Mouse (Mus musculus) frontal cortex, postnatal 25 days (tissue): ENCODE results near the gene Ly75.
A peak's percentile ranks its signal among the peaks of the same experiment; 100 is the strongest.

Experiments
- DNase-seq, 2 experiments: peaks; one replicate each; pipeline ENCODE4 v3.0.0; 2022; ENCODE audit warnings: low spot score in 2 of 2

The Ly75 gene

GRCm38 (mm10) chr2:60323411-60323810, 59.7 kb downstream of the Ly75 start:
- DNase-seq, result no peak

DNA sequence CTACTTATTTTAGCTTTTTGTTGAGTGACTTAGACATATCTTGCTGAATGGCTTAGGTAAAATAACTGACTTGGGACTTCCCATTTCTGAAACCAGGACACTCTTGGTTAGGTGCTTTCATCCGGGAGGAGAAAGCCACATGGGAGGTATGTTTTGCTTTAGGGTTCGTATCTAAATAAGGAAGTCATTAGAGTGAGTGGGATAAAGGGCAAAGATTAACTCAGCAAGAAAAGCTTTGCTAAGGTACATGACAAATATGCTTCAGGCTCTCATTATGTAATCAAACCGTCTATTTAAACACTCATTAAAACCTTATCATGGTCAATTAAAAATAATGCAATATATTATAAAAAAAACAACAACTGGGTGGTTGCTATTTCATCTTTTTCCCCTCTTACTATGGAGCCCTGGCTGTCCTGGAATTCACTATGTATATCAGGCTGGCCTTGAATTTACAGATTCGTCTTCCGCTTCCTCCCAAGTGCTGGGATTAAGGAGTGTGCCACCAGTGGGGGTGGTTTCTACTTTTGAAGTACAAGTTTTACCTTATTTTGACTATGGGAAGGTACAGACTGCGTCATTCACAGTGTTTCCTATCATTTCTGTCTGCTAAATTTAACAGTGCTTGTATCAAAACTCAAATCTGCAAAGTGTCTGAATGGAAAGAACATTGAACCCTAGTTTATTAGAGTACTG, 60.9 kb downstream of the Ly75 start:
- no peak for DNase-seq

DNA sequence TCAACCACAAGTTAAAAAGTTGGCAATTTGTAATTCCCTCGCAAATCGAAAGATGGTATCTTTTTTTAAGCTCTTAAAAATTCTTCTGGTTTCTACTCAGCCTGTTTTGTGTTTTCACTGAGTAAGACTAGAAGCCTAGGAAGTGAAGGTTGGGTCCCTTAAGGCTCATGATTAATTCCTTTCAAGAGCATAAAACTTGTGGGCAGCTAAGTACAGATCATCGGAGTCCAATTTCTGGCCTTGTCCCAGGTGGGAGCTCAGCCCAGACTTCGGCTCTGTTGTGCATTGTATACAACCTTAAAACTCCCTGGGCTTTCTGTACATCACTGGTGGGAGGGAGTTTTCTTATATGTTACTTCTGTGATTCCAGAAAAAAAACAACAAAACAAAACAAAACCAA, 79.3 kb downstream of the Ly75 start:
- DNase-seq, result no peak

- DNase-seq, result no peak
Measured at GRCm38 (mm10) chr2:60299323-60299722, 83.8 kb downstream of the Ly75 start.

GRCm38 (mm10) chr2:60298266-60298665, 84.8 kb downstream of the Ly75 start:
- no peak for DNase-seq

- no peak for DNase-seq
Measured at GRCm38 (mm10) chr2:60291381-60291780, 91.7 kb downstream of the Ly75 start.

- no peak for DNase-seq
Measured at GRCm38 (mm10) chr2:60289451-60289850, 93.7 kb downstream of the Ly75 start.

GRCm38 (mm10) chr2:60288606-60289005, 94.5 kb downstream of the Ly75 start:
- no peak for DNase-seq

- no peak for DNase-seq
Measured at GRCm38 (mm10) chr2:60285107-60285617, 97.9 kb downstream of the Ly75 start.

GRCm38 (mm10) chr2:60284467-60284821, 98.7 kb downstream of the Ly75 start, which contains the start of gene Cd302:
TSS of gene Cd302 (minus strand) at chr2:60284488.
- no peak for DNase-seq

DNA sequence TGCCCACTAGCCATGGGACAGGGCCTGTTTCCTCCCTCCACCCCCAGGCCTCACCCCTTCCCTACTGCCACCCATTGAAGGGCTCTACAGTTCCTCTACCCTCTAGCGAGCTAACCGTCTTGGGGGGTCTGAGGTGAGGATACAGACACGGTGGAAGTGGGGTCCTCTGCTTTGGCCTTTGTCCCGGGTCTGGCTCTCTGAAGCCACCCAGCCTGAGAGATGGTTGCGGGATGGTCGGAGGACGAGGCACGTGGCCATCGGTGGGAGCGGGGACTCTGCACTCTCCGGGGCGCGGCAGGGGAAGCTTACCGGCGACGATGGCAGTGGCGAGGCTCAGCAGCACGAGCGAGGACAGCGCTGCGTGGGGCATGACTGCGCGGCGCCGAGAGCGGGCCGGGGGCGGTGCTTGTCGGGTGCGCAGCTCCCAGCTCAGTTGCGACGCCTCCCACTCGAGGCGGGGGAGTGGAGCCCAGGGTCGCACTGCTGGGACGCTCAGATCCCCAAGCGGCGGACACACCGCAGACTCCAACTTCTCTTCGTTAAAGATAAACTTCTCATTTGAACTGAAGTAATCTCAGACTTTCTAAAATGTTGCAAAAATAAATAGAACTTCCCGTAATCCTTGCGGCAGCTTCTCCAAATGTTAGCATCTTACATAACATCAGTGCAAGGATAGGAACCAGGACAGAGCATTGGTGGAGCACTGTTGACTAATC, 99.2 kb downstream of the Ly75 start:
- DNase-seq, result peak; percentile 45 to 55

GRCm38 (mm10) chr2:60283208-60283750, 99.8 kb downstream of the Ly75 start:
- DNase-seq, result no peak

DNA sequence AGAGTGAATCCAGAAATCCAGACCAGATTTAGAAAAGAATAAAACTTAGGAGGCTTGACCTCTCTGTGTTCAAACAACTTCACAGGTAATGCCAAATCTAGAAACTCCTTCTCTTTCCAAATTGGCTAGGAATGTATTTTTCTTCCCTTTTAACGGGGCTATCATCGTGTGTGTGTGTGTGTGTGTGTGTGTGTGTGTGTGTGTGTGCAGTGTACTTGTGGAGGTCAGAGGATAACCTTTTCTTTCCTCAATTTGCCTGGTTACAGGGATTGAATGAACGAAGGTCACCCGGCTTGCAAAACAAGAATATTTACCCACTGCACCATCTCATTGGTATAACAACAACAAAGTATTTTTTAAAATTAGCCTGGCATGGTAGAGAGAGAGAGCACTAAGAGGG, 100.5 kb downstream of the Ly75 start:
- no peak for DNase-seq

- DNase-seq, result no peak
Measured at GRCm38 (mm10) chr2:60278627-60279026, 104.5 kb downstream of the Ly75 start.

- DNase-seq, result no peak
Measured at GRCm38 (mm10) chr2:60269856-60270479, 113.1 kb downstream of the Ly75 start.

GRCm38 (mm10) chr2:60267567-60267966, 115.5 kb downstream of the Ly75 start:
- DNase-seq, result no peak

DNA sequence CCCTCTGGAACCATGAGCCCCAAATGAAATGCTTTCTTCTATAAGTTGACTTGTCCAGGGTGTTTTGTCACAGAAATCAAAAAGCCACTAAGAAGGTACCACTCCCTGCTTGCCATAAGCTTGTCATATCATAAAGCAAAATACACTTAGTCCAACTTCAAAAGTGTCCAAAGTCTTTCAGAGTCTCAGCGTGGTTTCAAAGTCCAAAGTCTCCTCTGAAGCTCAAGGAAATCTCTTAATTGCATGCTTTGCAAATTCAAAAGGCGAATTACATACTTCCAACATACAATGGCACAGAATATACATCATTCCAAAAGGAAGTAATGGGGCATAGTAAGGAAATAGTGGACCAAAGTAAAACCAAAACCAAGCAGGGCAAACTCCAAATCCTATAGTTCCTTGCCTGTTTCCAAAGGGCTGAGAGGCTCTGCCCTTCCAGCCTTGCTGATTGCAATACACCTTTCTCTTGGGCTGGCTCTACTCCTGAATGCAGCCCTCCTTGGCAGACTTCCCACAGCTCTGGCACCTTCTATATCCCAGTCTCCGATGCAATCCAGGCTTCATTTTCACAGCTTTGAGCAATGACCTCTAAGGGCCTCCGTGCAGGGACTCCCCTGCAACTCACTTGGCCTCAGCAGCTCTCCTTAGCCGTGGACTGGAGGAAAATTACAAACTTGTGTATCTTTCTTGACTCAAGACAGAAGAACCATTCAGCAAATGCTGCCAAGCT, 122.3 kb downstream of the Ly75 start:
- DNase-seq, result no peak

DNA sequence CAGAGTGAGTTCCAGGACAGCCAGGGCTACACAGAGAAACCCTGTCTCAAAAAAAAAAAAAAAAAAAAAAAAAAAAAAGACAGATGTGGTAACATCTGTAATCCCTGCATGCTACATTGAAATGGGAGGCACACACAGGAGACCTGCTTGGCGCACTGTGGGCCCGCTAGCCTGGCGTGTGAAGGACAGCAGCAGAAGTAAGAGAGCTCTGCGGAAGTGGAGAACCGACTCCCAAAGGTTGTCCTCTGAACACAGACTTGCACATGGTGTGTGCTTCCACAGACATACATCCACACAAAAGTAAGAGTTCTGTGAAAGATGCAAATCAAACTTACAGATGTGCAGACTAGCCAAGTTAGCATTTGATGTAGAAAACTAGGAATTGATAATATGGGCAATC, 123.9 kb downstream of the Ly75 start:
- DNase-seq, result no peak

DNA sequence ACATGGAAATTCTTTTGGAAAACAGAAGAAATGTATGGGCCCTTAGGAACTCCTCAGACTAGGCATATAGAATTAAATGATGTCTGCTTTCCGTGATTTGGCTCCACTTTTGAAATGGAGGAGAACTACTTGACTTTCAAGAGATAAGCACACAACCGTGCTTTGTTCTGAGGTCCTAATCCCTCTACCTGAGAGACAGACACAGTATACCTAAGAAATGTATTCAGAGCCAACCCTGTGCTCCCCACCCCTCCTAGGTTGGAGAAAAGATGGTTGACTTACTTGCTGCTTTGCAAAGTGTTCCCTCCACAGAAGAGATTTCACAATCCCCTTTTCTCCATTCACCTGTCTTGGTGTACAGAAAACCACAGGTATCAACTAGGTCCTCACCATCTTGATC, 126.4 kb downstream of the Ly75 start:
- DNase-seq, result no peak

- DNase-seq, result no peak
Measured at GRCm38 (mm10) chr2:60253506-60253905, 129.6 kb downstream of the Ly75 start.

DNA sequence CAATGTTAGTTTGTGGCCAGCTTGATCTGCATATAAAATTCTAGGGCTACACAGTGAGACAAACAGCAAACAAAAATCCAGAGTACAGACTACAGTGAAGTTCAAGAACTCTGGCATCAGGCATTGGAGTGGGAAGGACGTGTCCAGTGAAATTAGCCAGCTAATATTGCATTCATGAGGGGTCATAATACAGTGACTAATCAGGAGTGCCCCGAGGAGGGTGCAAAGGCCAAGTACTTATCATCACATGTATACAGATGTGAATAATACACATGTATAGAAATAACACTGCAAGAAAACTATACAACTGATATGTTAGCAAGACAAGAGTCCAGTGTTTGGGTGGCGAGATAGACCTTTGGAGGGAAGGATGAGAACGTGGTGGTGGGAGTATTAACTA, 130.3 kb downstream of the Ly75 start:
- DNase-seq, result no peak
